Mouse (Mus musculus) bone marrow macrophage, adult 2 months (primary cell): Measurements from ENCODE around the gene Suco.

Experiments
- CTCF ChIP-seq: IDR thresholded peaks from 2 replicates; pipeline ENCODE4 v1.5.1; 2012; ENCODE audit warnings: low read depth, mild to moderate bottlenecking, low read length, moderate library complexity
- POLR2A ChIP-seq: IDR thresholded peaks from 2 replicates; pipeline ENCODE4 v1.6.1; 2012; ENCODE audit warnings: mild to moderate bottlenecking, low read depth, low read length, borderline replicate concordance

DNA sequence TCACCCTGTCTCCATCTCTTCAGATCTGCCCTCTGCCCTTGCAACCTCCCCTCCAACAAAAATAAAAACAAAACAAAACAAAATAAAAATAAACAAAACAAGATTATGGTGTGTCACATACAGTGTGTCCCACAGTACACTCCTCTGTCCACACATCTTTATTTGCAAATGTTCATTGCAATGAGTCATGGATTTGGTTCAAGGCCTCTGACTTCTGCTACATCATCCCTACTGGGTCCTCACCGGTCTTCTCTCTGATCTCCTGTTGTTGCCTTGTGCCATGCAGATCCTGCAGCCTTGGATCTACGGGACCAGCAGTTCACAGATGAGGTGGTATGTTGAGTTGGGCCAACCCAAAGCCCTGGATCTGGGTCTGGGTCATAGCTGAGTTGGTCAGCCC is 43.1 kb upstream of the Suco start:
- TF ChIP-seq POLR2A (no peak), CTCF (no peak)
